Mouse (Mus musculus): Measurements from ENCODE around the gene Pjvk. TPM values are rescaled to one million over a fixed set of nuclear protein-coding genes. Genes with fewer than 3 reads are reported as not detected.

Gene Pjvk
- polyA plus RNA-seq, 2 experiments from 2014 or later: not detected

Other genes with a start within 250 kb of the Pjvk start
- under 1 TPM; 0.24 to 0.27 TPM for gene Osbpl6, start 242.0 kb upstream of the Pjvk start, polyA plus RNA-seq (2017; shearing (Covaris generic))
- 10 to 100 TPM in 1 of 2 experiments, 1 to 10 TPM in 1; 9.3 to 11.3 TPM for gene Prkra, start 461 bp upstream of the Pjvk start, polyA plus RNA-seq (2017; shearing (Covaris generic))
- gene Fkbp7, start 24.6 kb downstream of the Pjvk start, polyA plus RNA-seq (2017; shearing (Covaris generic)): 1 to 10 TPM; 4.8 to 5.9 TPM
- gene Plekha3, start 26.8 kb downstream of the Pjvk start, polyA plus RNA-seq (2017; shearing (Covaris generic)): 10 to 100 TPM; 10.7 to 13.1 TPM